Mouse (Mus musculus): ENCODE measurements around the gene Ccdc146.

Gene Ccdc146

DNA sequence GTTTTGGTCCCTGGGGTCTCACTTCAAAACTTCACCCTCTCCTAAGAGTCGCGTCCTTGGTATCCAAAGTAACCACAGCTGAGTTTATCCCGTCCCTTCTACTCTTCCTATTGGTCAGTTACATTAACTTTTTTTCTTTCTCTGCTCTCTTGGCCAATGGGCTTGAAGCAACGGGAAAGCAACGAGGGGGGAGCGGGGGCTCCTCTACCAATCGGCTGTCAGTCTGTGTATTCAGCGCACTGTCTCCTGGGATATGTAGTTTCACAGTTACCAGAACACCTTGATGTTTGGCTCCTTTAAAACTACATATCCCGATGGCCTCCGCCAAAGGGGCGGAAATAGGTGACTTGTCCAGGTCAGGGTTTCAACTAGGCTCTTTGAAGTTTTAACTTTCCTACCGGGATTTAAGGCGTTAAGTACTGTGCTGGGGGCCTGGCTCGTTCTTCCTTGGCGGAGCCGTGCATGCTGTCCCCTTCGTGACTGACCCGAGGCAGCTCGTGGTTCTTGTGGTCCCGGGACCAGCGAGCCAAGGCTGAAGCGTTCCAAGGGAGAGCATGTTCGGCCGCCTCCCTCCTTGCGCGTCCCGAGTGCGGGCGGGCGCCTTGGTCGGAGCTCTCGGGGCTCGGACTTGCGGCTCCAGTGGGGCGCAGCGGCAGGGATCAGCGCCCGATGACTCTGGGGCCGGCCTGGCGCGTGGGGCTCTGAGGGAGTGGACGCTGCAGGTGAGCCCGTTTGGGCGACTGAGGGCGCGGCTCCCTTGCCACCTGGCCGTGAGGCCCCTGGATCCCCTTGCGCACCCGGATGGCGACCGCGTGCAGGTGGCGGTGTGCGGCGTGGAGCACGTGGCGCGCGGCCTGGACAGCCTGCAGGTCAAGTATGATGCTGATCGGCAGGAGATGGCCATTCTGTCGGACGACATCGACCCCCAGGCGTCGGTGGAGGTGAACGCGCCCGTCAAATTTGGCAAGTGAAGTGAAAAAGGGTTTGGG is at the start of gene Ccdc146, which contains the start of gene Fam185a:
Ccdc146 (minus strand) TSS at position 64 of the 989 bp plus-strand sequence.
Fam185a (plus strand) TSS at position 345 of the 989 bp plus-strand sequence.
- DNase-seq (ENCODE audit: low spot score): peak; percentile 98

GRCm38 (mm10) chr5:21468100-21468499 is 43.6 kb upstream of the Ccdc146 start:
- DNase-seq (ENCODE audit: low spot score): no peak

DNA sequence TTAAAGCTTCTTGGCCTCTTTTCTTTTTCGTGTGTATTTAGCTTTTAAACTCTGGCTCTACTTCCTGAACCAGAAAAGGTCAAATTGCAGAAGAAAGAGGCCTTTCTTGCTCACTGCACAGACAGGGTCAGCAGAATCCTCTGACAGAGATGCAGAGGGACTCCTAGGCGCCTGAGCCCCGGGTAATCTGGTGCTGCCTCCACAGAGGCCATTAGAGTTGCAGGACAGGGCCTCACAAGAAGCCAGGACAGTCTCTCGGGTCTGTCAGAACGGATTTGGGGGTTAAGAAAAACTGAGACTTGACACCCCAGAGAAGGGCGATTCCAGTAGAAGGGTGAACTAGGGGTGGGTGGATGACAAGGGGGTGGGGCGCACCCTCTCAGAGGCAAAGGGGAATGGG is 42.9 kb upstream of the Ccdc146 start:
- DNase-seq (ENCODE audit: low spot score): no peak

DNA sequence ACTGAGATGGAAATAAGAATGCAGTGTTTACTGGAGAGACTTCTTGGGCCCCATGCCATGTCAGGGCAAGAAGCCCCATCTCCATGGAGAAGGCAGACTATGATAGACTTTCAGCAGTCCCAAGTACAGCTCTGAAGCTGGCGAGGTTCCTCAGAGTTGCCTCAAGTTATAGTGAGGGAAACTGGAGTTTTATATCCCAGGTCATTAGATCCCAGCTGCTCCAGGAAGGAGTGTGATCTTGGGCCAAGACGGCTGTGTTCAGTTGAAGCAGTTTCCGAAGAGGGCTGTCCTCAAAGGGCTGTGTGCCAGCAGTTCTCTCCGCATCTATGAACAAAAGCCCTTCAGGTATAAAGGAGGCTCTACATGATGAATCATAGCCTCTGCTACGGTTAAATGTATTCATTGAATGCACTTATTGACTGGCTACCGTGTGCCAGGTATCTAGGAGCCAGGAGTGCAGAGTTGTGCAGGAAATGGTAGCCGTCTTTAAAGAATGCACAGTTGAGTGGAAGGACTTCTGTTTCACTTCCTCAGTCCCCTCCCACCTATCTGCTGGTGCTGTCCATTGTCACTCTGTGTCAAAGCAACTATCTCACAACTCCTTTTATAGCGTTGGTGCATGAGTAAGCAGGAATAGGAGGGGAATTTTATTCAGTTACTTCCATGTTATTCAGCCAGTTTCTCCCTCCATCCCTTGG is 16.5 kb upstream of the Ccdc146 start:
- DNase-seq (ENCODE audit: low spot score): no peak

DNA sequence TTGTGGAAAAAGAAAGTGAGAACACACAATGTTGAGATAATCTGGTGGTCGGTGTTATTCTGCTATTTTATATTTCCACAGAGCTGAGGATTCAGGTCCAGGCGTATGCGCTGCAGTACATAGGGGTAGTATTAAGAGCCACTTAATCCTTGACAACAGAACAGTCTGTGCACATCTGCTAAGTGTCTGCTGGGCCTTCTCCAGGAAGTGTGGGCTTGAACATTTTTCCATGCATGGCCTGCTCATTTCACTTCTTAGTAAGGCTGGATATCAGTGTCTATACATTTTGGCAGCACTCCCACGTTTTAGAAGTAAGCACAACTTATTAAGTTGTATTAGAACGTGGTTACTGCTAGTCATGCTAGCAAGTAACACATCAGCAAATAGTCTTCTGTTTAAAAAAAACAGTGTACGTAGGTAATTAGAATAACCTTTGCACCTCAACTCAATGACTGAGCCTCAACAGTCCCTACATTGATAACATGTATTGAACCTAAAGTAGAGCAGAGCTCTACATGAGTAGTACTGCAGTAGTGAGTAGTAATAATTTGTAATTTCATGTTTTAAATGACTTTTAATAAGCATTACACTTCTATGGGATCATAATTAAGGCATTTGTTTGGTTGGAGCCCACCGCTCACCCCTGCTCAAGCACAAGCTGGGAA is 15.1 kb upstream of the Ccdc146 start:
- no peak for DNase-seq (ENCODE audit: low spot score)

GRCm38 (mm10) chr5:21438428-21438827 is 14.0 kb upstream of the Ccdc146 start:
- DNase-seq (ENCODE audit: low spot score): no peak

- DNase-seq (ENCODE audit: low spot score): no peak
These were observed 12.0 kb upstream of the Ccdc146 start for GRCm38 (mm10) chr5:21436471-21436975.

GRCm38 (mm10) chr5:21434148-21434929 is 9.9 kb upstream of the Ccdc146 start:
- peak; percentile 19 for DNase-seq (ENCODE audit: low spot score)

DNA sequence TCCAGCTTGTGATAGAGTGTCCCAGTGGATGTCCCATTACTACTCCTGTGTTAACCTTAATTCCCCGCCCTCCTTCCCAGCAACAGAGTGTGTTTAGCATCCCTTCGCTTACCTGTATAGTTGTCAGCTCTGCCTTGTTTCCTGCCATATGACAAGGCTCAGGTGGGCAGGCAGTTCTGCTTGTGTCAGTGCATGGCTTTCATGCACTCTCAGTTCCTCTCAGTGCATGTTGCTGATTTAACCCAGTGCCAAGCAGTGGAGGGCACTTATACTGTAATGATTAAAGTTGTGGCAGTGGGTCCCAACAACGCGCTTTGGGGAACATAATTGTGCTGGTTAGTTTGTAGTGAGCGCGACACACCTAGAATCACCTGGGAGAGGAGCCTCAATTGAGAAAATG is 2.2 kb upstream of the Ccdc146 start:
- DNase-seq (ENCODE audit: low spot score): no peak

DNA sequence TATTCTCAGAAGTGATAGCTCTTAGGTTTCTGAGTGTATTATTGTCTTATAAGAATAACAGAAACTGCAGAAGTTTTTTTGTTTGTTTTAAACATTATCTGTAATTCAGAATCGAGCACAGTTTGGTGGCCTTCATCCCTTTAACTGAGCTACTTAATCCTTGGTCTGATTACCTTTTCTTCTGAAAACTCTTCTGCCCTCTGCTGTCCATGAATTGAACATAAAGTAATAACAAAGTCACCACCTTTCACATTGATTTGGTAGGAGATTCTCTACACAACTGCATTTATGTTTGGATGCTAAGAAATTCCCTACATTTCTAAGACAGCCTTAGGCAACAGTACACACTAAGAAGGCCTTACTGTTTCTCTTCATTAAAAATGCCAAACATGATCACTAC is 3.9 kb downstream of the Ccdc146 start:
- peak; percentile 36 for DNase-seq (ENCODE audit: low spot score)

DNA sequence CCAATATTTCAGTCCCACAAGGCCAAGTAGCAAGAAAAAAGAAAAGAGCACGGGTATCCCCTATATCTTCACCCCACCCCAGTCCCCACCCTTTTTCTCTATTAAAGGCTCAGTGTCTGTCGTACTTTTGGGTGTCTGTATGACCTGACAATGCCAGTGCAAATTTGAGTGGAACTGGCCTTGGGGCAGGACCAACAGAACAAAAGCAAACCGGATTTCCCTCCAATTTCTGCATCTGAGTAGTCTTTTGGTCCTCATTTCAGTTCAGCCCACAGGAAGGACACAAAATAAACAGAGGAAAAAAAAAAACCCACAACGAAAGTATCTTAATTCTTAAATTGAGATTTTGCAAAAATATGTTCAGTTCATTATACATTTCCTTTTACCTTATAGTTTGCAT is 5.9 kb downstream of the Ccdc146 start:
- no peak for DNase-seq (ENCODE audit: low spot score)

DNA sequence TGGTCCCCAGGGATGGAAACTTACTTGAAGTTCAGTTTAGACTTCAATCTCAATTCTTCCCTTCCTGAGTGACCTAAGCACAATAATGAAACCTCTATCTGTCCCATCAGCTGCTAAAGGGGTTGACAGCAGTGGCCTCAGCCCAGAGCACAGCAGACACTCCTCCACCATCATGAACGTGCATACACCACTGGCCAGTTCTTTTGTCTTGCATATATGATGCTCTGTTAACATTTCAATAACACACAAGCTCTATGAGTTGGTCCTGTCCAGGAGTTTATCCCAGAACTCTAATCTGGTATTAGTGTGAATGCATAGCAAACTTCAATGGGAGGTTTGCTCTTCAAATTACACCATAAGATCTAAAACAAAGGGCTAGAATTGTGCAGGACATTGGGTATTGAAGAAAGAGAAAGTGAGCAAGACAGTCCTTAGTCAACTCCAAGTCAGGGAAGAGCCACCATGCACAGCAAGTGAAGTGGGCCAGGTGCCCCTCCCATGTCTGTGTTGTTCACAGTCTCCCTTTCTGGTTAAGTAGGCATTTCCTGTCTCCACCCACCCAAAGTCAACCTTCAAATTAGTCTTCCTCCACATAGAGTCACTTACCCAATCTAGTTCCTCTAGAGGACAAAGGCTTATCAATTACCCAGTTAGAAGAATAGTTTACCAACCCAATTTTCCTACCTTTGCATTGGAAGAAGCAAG is 10.2 kb downstream of the Ccdc146 start:
- DNase-seq (ENCODE audit: low spot score): no peak

- DNase-seq (ENCODE audit: low spot score): no peak
These were observed 11.2 kb downstream of the Ccdc146 start for GRCm38 (mm10) chr5:21413322-21413721.

DNA sequence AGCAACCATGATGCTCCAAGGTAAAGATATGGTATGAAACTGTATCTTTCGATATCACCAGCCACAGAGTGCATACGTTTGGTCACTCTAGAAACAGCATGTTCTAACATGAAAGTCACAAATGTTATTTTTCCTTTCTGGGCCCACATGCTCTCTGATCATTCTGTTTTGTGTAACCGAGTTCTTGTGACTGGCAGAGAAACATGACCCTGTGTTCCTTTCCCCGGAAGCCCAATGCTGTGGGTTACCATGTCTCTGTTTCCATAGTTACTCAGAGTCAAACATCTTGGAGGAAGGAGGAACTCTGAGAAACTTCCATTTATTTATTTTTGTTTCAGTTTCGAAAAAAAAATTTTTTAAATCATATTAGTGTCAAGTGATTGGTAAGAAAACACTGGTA is 12.4 kb downstream of the Ccdc146 start:
- no peak for DNase-seq (ENCODE audit: low spot score)

DNA sequence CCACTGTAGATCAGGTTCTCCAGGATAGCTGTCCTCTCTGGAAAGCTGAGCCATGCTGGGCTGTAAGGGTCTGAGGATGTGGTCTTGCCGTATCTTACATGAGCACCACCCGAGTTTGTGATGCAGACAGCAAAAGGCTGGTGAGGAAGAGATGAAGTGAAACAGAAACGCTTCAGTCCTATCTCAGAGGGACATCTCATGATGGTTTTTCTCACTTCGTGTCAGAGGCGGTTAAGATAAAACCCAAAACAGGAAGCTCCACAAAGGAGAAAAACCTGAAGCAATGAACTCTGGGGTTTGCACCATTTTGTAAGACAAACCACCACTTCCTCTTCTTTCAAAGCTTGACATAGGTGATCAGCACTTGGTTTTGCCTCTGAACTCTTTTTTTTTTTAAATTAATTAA is 13.2 kb downstream of the Ccdc146 start:
- no peak for DNase-seq (ENCODE audit: low spot score)

DNA sequence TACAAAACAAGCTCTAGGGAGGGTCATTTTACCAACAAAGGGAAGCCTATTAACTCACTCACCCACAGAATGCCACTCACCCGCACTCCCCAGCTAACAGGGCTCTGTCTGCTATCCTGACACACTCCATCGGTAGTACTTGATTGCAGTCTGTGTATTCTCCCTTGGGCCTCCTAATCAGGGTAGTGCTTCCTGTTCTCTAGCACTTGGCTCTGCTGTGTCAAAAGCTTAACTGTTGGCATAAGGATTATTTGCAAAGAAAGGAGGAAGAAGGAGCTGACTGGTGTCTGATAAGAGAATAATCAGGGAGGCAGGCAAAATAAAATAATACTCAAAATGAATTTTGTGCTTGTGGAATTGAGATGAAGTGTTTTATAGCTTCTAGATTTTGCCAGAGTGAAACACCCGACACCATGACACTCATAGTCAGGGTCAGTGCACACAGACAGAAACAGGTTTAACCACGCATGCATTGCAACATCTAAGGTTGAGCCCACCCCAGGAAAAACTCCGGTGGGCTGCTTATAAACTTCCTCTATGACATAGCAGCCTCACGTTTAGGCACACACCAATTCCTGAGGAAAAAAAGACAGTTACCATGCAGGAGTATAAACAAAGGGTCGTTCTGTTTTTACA is 29.2 kb downstream of the Ccdc146 start:
- DNase-seq (ENCODE audit: low spot score): no peak

DNA sequence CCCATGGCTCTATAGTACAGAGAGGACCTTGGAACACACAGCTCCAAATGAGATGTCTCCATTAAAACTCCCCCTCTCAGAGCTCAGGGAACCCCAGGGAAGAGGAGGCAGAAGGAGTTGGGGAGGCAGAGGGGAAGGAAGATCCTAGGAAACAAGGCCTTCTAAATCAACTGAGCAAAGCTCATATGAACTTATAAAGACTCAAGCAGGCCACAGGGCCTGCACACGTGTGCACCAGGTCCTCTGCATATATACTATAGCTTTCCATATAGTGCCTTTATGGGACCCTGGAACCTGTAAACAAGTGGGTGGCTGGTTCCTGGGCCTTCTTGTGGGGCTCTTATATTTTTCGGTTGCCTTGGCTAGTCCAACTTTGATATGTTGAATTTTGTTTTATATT is 29.9 kb downstream of the Ccdc146 start:
- DNase-seq (ENCODE audit: low spot score): no peak

GRCm38 (mm10) chr5:21391616-21392384 is 32.7 kb downstream of the Ccdc146 start:
- no peak for DNase-seq (ENCODE audit: low spot score)

GRCm38 (mm10) chr5:21388855-21389254 is 35.6 kb downstream of the Ccdc146 start:
- no peak for DNase-seq (ENCODE audit: low spot score)

DNA sequence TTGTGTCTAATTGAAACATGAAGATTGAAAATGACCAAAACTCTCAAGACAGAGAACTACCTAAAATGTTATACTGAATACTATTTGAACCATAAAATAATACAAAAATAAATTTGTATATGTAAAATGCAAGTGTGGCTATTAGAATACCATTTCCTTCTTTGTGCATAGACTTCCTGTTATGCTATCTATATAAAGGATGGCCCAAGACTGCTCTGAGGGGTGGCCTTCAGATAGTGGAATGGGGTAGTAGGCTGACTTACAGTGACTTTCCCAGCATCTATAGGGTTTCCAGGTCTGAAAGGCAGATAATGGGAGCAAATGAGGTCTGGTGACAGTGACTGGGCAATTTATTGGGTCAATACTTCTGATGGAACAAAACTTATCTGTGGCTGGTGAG is 37.1 kb downstream of the Ccdc146 start:
- no peak for DNase-seq (ENCODE audit: low spot score)

Measured in embryo, embryonic 10 days (tissue).